Mouse (Mus musculus) spleen, postnatal 0 days (tissue): ENCODE data around the gene Ankrd34a. TPM values are rescaled to one million over a fixed set of nuclear protein-coding genes. Genes with fewer than 3 reads are reported as not detected.

Experiments used
- polyA plus RNA-seq: library from polyadenylated mRNA; unstranded; fragments of >200 nt; fragmentation: Nextera tagmentation; extraction: Ambion mirVana; gene quantifications from 2 replicates; pipeline ENCODE4 v1.2.1, GENCODE M21; 2015

The Ankrd34a gene
- 0.36 and 0.44 TPM in 2 replicates for polyA plus RNA-seq

DNA sequence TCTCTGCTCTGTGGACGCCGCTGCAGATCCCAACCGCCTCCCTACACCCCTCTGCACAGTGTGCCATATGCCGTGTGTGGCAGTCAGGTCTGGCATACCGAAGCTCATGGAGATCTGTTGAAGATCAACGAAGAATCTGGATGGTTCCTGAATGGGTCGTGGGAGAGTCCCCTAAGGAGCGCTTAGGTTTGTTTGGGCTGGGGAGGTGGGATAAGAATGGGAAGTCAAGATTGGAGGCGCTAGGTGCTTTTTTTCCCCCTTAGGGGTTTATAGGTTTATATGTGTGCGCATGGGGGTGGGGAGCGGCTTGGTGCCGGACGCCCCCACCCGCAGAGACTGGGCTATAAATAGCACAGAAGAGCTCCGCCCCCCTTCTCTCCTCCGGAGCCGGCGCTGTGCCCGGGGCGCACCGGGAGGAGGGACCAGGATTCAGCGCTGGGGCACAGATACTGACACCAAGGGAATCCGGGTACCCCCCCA, at the start of gene Ankrd34a:
Gene Ankrd34a, plus strand, starts transcription at position 409 of the 480 bp plus-strand sequence.

DNA sequence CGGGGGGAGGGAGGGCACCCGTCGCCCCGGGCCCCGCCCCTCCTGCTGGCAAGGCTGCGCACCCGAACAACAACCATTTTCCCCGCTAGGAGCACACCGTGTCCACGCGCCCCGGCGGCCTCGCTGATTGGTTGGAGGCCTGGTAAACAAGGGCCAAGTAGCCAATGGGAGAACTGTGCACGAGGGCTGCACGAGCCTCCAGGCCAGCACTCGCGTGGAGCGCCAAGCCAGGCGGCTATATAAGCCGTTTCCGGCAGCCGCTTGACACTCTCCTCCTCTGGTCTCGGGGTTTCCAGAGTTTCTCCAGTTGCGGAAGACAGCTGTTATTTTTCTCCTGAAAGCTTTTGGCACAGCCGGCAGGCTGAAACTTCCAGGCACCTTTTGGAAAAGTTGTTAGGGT, 38.7 kb upstream of the Ankrd34a start, which contains the start of gene Txnip:
Gene Txnip, plus strand, starts transcription at position 264 of the 400 bp plus-strand sequence.

DNA sequence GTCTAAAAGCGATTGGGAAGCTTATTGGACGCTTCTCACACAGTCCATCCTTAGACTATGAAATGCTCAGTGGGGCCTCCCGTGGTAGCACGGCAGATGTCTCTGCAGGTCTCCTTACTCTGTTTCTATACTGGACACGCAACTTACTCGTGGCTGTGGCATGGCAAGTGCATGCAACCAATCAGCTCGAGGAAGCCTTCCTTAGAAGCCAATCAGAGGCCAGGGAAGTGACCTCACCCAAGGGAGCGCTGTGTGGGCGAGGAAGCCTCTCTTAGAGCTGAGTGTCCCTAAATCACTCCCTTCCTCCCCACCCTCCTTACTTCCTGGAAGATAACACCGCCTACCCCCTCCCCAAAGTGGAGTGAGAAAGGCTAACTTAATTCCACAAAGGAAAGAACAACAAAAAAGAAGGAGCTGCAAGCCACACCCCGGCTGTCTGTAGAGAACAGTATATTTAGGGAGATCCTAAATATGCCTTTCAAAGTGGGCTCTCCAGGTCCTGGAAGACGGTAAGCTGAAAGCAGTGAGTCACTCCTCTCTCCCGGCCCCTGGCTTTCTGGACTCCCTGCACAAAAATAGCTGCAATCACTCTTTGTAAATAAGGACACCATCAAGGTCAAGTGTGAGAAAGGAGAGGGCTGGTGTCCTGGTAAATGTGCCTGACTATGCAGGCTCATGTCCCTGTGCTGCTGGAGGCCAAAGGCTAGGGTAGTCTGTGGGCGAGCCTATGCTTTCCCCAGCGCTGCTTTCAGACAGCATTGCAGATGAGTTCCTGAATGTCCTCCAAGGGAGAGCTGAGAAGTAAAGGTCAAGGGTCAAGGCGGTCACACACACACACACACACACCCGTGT, 19.5 kb upstream of the Ankrd34a start, which contains the start of gene Gm16253:
Gene Gm16253, plus strand, starts transcription at position 295 of the 852 bp plus-strand sequence.

DNA sequence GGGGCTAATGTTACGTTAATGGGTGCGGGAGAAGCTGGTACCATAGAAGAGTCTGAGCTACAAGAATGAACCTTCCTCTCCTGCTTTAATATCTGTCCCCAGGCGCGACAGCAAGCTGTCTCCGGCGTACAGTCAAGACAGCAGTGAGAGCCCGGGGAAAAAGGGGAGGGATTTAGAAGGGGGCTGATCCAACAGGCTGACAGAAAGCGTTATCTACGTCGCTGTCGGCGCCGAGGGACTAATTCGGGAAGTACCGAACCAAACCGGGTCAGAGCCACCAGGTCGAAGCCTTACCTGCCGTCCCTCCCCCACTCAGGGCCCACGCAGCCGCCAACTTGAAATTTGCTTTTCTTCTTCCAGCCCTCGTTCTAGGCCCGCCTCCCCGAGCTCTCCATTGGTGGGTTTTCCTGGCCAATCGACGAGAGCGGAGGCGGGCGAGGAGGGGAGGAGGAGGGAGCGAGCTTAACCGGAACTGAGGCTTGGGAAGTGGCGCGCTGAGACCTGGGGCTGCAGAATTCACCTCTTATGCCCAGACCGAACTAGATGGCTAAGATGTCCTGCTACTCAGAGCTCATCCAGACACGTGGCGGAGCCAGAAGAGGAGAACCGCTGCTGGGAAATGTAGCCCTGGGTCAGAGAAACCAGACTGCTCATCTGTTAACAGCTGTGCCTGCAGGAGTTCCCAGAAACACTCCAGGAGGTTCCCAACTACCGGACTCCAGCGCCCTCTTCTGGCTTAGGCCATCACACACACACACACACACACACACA, 2.5 kb upstream of the Ankrd34a start, which contains the start of gene Polr3gl:
Gene Polr3gl, minus strand, starts transcription at position 392 of the 771 bp plus-strand sequence.

DNA sequence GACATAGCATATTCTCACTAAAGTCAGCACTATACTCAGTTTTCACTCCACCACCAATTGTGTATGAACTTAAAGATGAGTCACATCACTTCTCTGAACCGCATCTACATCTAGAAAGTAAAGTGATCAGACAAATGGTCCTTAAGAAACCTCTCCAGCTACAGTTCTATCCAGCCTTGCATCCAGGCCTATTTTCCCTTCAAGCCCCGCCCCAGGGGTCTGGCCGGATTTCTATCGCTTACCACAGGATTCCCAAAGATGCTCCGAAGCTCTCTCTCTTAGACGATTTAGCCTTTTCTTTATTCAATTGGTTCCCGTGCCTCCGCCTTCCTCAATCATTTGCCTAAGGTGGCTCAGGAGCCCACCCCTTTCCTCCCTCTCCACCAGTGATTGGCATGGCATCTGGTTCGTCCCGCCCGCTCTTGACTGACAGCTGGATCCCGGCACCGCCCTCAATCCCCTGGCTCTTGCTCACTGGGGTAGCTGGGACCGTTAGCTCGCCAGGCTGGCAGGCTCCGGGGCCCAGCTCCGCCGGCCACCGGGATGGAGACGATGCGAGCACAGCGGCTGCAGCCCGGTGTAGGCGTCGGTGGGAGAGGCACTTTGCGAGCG, 4.3 kb downstream of the Ankrd34a start, which contains the start of gene Lix1l:
Gene Lix1l, plus strand, starts transcription at position 511 of the 612 bp plus-strand sequence.

DNA sequence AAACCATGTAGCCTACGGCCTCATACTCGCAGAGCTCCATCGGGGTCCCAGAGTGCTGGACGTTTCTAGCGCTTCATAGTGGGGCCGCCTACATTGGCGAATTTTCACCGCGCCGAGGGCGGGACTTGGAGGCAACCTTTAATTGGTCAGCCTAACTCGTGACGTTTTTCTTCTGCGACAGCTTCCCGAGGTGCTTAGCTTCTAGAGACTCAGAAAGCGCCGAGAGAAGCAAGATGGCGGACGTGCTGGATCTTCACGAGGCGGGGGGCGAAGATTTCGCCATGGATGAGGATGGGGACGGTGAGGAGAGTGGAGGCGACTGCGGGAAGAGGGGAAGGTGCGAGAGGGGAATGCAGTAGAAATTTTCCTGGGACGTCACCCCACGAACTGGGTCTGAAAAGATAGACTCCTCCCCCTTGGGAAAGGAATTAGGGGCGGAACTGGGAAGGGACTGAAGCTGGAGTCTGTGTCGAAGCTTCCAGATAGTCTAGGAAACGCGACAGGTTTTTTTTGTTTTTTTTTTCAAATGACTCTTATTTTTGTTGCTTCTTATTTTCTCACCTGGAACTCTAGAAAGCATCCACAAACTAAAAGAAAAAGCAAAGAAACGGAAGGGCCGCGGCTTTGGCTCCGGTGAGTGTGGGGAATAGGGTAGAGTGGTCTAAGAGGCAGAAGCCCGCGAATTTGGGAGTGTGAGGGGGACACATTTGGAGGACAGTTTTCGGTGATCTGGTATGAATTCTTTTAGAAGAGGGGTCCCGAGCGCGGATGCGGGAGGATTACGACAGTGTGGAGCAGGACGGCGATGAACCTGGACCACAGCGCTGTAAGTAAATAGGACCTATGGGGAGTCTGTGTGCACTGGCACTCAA, 33.5 kb downstream of the Ankrd34a start, which contains the start of gene Rbm8a:
Gene Rbm8a, plus strand, starts transcription at position 205 of the 872 bp plus-strand sequence.

DNA sequence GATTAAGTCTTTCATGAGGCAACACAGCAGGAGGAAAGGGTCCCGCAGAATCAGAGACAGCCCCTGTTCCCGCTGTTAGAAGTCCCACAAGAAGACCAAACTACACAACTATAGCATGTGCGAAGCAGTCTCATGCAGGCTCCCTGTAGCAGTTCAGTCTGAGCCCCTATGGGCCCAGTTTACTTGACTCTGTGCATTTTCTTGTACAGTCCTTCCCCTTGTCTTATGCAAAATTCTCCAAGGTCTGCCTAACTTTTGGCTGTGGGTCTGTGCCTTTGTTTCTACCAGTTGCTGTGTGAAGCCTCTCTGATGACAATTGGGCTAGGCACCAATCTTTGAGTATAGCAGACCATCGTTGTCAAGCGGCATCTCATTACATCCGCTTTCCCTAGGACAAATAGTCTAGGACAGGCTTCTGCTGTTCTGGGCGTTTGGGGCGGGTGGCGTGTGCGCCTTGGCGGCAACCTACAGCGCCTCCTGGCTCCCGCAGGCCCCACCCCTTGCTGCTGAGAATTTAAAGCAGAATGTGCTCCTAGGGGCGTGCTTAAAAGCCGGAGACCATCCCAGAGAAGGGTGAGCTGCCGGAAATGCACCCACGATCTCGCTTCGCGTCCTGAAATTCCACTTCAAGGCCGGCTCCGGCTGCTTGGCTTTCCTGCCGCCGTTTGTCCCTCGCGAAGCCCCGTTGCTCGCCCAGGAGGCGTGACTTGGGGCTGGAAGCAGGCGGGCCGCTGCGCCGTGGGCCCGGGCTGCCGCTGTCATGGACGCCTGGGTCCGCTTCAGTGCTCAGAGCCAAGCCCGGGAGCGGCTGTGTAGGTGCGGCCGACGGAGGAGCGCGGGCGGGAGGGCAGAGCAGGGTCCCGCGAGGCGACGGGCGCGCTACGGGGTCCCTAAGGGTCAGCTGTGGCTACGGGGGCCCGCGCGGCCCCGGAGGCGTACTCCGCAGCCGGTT, 38.8 kb downstream of the Ankrd34a start, which contains the start of the genes Pex11b and Gm42957:
Gene Pex11b, plus strand, starts transcription at position 449 of the 952 bp plus-strand sequence.
Gene Gm42957, plus strand, starts transcription at position 547 of the 952 bp plus-strand sequence.

DNA sequence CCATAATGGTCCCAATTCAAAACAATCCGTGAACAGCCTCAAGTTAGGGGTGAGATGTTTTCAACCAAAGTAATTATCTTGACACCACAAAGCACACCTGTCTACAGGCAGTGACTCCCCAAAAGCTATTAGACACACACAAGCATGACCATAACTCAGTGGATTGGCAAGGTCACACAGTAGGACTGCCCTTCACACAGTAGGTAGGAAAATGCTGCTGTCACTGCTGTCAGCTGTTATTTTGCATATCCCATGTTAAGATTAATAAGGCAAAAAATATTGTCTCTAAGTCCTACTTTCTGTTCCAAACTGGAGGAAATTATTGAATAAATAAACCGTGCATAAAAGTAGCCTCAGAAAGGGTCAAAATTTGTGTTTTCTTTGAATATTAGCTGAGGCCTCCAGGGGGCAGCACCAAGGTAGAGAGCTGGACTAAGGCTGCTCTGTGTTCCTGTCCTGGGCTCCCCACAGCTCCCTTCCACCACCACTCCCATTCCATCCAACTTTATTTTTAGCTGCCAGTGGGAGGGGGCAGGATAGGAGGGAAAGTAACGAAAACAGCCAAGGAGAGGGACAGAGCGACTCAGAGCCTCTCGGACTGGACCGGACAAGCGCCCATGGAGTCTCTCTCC, 48.7 kb downstream of the Ankrd34a start, which contains the start of gene Itga10:
Gene Itga10, plus strand, starts transcription at position 567 of the 632 bp plus-strand sequence.

Other genes with a start within 250 kb of the Ankrd34a start
- gene BC107364, start 144.3 kb upstream of the Ankrd34a start, polyA plus RNA-seq = not detected in 2 replicates
- gene Hfe2, start 71.5 kb upstream of the Ankrd34a start, polyA plus RNA-seq = 0.08 TPM in 1 of 2 replicates, not detected in the other
- gene Txnip, start 38.7 kb upstream of the Ankrd34a start, polyA plus RNA-seq = 163 and 201 TPM in 2 replicates
- gene Gm16253, start 19.7 kb upstream of the Ankrd34a start, polyA plus RNA-seq = 0.48 and 0.51 TPM in 2 replicates
- gene Polr3gl, start 2.5 kb upstream of the Ankrd34a start, polyA plus RNA-seq = 23.0 and 30.8 TPM in 2 replicates
- gene Lix1l, start 4.5 kb downstream of the Ankrd34a start, polyA plus RNA-seq = 2.2 and 2.4 TPM in 2 replicates
- 106 and 114 TPM in 2 replicates for gene Rbm8a, start 33.3 kb downstream of the Ankrd34a start, polyA plus RNA-seq
- 25.6 and 26.8 TPM in 2 replicates for gene Pex11b, start 38.7 kb downstream of the Ankrd34a start, polyA plus RNA-seq
- 0.04 TPM in 2 replicates for gene Gm42957, start 38.8 kb downstream of the Ankrd34a start, polyA plus RNA-seq
- gene Itga10, start 48.9 kb downstream of the Ankrd34a start, polyA plus RNA-seq = 0.18 and 0.36 TPM in 2 replicates
- gene Ankrd35, start 73.5 kb downstream of the Ankrd34a start, polyA plus RNA-seq = 0.40 and 0.49 TPM in 2 replicates
- 13.2 and 18.1 TPM in 2 replicates for gene Pias3, start 99.7 kb downstream of the Ankrd34a start, polyA plus RNA-seq
- gene Nudt17, start 111.9 kb downstream of the Ankrd34a start, polyA plus RNA-seq = 1.6 and 2.9 TPM in 2 replicates
- gene Polr3c, start 131.0 kb downstream of the Ankrd34a start, polyA plus RNA-seq = 21.1 and 22.0 TPM in 2 replicates
- 30.7 and 36.5 TPM in 2 replicates for gene Rnf115, start 131.0 kb downstream of the Ankrd34a start, polyA plus RNA-seq
- gene Pdzk1, start 232.6 kb downstream of the Ankrd34a start, polyA plus RNA-seq = not detected in 2 replicates
- 1.2 and 2.6 TPM in 2 replicates for gene Cd160, start 232.7 kb downstream of the Ankrd34a start, polyA plus RNA-seq